Mouse (Mus musculus): ENCODE data around the gene Hspbp1.

Hspbp1 gene

GRCm38 (mm10) chr7:4683307-4683706 lies 1.6 kb downstream of the Hspbp1 start:
- TF ChIP-seq GATA4 (IDR thresholded peaks at IDR 0.05; ENCODE audit: insufficient replicate concordance, low read length): no peak

DNA sequence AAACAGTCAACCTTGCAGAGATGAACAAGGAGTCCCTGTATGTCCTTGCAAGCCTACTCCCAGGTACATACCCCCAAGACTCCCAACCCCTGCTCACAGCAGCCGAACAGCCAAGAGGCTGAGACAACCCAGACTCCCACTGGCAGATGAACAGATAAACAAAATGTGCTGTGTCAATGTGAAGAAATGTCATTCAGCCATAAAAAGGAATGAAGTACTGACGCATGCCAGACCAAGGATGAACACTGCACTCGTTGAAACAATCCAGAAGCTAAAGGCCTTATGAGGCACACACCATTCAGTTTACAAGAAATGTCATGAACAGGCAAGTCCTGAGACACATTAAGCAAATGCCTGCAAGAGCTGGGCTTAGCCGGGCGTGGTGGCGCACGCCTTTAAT lies 9.7 kb downstream of the Hspbp1 start:
- no peak for TF ChIP-seq GATA4 (IDR thresholded peaks at IDR 0.05; ENCODE audit: insufficient replicate concordance, low read length)

DNA sequence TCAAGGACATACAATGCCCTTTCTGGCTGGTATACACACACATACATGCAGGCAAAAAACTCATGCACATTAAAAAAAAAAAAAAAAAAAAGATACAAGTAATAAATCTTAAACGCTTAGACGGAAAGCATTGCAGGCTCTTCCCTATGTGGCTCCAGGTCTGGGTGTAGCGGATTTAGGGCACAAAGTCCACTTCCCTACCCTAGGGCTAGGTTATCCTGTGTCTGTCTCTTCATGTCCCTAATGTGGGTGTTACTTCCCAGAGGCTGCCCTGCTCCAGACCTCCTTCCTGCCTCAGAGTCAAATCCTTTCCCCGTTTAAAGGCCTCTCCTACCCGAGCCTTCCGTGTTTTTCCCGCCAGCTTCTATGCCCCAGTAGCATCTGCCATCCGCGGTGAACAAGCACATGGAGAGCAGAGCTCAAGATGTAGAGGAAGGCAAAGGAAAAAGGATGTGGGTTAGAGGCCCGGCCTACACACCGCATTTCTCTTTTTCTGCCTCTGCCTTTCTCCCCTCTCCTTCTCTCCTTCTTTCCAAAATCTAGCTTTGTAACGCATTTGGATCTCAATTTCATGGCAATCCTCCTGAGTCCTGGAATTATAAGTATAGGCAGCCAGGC lies 10.6 kb downstream of the Hspbp1 start:
- no peak for TF ChIP-seq GATA4 (IDR thresholded peaks at IDR 0.05; ENCODE audit: insufficient replicate concordance, low read length)

DNA sequence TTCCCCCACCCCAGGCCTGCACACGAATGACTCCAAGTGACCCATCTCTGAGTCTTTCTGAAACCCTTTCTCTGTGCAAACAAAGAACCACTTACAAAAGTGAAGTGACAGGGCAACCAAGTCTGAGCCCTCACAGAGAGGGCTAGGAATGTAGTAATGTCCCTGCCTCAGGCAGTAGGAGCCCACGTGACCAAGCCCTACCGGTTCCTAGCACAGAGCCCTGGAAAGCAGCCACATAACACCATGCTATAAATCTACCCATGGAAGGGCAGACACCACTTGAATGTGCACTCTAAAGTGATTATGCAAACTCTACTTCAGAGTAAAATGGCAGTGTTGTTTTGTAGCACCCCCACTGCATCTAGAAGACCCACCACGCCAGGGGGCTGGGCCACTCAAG lies 12.9 kb downstream of the Hspbp1 start:
- no peak for TF ChIP-seq GATA4 (IDR thresholded peaks at IDR 0.05; ENCODE audit: insufficient replicate concordance, low read length)

- TF ChIP-seq GATA4 (IDR thresholded peaks at IDR 0.05; ENCODE audit: insufficient replicate concordance, low read length): no peak
Observed at GRCm38 (mm10) chr7:4670655-4671255, 14.1 kb downstream of the Hspbp1 start.

- TF ChIP-seq GATA4 (IDR thresholded peaks at IDR 0.05; ENCODE audit: insufficient replicate concordance, low read length): no peak
Observed at GRCm38 (mm10) chr7:4669156-4669555, 15.7 kb downstream of the Hspbp1 start.

GRCm38 (mm10) chr7:4668506-4668905 lies 16.4 kb downstream of the Hspbp1 start:
- TF ChIP-seq GATA4 (IDR thresholded peaks at IDR 0.05; ENCODE audit: insufficient replicate concordance, low read length): no peak

- no peak for TF ChIP-seq GATA4 (IDR thresholded peaks at IDR 0.05; ENCODE audit: insufficient replicate concordance, low read length)
Observed at GRCm38 (mm10) chr7:4666871-4667270, 18.0 kb downstream of the Hspbp1 start.

GRCm38 (mm10) chr7:4663742-4664141 lies 21.1 kb downstream of the Hspbp1 start:
- no peak for TF ChIP-seq GATA4 (IDR thresholded peaks at IDR 0.05; ENCODE audit: insufficient replicate concordance, low read length)

DNA sequence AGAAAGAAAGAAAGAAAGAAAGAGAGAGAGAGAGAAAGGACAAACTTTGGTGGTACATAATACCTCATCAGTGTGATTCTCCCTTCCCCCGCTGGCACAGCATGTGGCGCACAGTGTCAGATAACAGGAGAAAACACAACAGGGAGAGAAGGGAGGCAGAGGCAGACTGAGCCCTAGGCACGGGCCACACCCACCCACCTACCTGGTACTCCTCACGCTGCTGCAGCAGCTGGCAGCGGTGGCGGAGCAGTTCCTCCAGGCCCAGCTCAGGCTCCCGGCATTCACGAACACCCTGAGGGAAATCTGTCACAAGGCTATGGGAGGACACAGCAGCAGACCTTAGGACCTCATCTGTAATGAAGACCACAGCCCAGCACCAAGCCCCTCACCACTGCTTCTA lies 21.7 kb downstream of the Hspbp1 start:
- no peak for TF ChIP-seq GATA4 (IDR thresholded peaks at IDR 0.05; ENCODE audit: insufficient replicate concordance, low read length)

DNA sequence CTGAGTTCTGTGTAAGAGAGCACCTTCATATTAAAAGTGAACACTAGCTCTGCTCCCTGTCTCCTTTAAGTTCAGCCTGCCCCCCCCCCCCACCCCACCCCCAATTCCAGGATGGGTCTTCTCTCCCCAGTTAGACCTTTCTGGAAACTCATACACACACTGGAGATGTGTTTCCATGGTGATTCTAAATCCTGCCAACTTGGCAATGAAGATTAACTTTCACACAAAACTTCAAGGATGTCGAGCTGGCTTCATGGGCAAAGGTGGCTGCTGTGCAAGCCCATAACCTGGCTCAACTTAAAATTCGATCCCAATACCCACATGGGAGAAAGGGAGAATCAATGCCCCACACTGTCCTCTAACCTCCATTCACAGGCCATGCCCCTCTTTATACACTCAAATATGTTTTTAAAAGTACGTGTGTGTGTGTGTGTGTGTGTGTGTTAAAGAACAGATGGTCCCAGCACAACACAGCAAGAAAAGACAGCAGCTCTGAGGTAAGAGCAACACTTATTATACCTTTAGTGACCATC lies 24.9 kb downstream of the Hspbp1 start:
- TF ChIP-seq GATA4 (IDR thresholded peaks at IDR 0.05; ENCODE audit: insufficient replicate concordance, low read length): no peak

GRCm38 (mm10) chr7:4658912-4659551 lies 25.8 kb downstream of the Hspbp1 start, which contains the start of gene Ppp6r1:
Gene Ppp6r1 (minus strand): TSS chr7:4659019.
- peak; percentile 11; the same call in 1 of the 2 replicates for TF ChIP-seq GATA4 (IDR thresholded peaks at IDR 0.05; ENCODE audit: insufficient replicate concordance, low read length)

- no peak for TF ChIP-seq GATA4 (IDR thresholded peaks at IDR 0.05; ENCODE audit: insufficient replicate concordance, low read length)
Observed at GRCm38 (mm10) chr7:4658128-4658907, 26.6 kb downstream of the Hspbp1 start.

DNA sequence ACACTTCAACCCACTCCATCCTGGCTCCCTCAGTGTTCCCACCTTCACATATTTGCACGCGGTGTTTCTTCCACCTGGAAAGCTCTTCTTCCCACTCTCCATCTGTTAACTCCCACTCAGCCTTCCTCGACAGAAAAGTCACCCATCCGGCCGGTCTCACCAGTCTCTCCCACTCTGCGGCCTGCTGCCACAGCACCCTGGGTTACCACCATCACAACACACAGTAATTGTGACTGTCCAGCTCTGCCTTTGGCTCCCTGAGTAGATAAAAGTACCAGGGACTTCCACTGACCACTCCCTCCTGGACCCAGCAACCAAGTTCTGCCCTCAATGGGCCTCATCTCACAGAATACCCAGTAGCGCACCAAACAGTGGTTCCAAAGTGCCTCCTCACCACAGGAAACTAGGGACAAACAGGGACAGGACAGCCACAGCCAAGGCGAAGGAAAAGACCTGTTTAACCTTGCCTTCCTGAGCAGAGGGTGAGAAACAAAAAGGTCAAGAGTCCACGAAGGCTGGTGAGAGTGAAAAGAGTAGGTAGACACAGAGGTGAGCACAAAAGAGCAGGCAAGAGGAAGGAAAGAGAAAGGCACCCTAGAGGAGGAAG lies 27.2 kb downstream of the Hspbp1 start:
- no peak for TF ChIP-seq GATA4 (IDR thresholded peaks at IDR 0.05; ENCODE audit: insufficient replicate concordance, low read length)

DNA sequence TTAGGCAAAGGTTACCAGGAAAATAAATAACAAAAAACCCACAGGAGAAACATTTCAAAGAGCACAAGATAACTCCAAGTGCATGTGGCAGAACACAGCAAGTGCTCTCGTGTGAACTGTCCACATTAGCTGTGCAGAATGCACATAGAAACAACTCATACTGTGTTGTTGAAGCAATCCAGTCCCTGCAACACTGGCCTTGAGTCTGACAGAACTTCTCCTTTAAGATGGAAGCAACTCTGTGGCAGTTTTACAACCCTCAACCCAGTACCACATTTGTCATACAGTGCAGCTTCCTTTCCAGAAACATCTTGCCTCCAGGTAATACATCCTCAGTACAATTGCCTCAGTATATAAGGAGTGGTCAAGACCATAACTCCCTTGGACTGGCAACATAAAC lies 28.1 kb downstream of the Hspbp1 start:
- TF ChIP-seq GATA4 (IDR thresholded peaks at IDR 0.05; ENCODE audit: insufficient replicate concordance, low read length): no peak

Data from liver, adult (tissue).